14 mouse cellular contexts compared by ENCODE assay signal in the genomic region with DNA sequence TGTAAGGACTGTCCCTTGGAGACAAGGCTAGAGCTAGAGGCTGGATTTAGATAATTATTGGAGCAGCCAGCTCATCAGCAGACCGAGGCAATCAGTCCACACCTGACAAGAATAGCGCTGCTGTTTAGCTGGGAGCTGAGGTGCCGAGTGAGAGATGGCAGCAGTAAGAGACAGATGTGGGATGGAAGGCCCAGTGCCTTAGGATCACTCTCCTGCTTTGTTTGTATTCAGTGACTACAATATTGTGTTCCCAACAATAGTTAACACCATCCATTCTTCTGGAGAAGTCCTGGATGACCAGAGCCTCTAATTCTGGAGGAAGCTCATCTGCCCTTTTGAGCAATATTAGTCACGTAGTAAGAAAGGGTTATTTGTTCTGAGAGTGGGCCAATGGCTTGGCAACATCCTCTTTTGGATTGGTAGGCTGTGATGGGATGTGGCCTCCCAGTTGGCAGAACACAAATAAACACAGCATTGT. TPM values are rescaled to one million over a fixed set of nuclear protein-coding genes. Genes with fewer than 3 reads are reported as not detected.
DNase-seq lines count a peak whose midpoint lies in the region; ATAC-seq and TF ChIP-seq lines count a peak whose summit lies in the region.
"Had no signal": no experiment of that assay in that cellular context is flagged by ENCODE, and none has a peak within 500 bp of the region (broad histone marks: within the 10 kb centered on the region; RNA-seq: fewer than 3 reads in every experiment).

No protein-coding gene starts in this region.

- peak overlapping the region; percentile 43; the same call in 1 of the 2 replicates for H3K4me2 ChIP-seq in embryonic facial prominence, embryonic 14.5 days (ENCODE audit: low read depth, low read length)
- H3K4me2 ChIP-seq in lung, embryonic 14.5 days: 0 out of 2 replicates have a peak overlapping the region, but pooled peaks have one; percentile 7
- H3K4me2 ChIP-seq: intestine, embryonic 15.5 days; liver, embryonic 12.5 days; midbrain, embryonic 15.5 days had no signal

- ATAC-seq in embryonic facial prominence, embryonic 14.5 days (ENCODE audit: low read depth): no peak
- ATAC-seq in lung, embryonic 14.5 days (ENCODE audit: insufficient read depth): peak; percentile 89
- ATAC-seq: intestine, embryonic 15.5 days; liver, embryonic 12.5 days; midbrain, embryonic 15.5 days had no signal

- no peak for TF ChIP-seq CTCF in lung, embryonic 14.5 days (IDR thresholded peaks at IDR 0.05; ENCODE audit: low read depth)

- no peak for DNase-seq in embryonic facial prominence, embryonic 14.5 days (ENCODE audit: low spot score)
- no peak for DNase-seq in embryonic facial prominence, embryonic 10.5 days (ENCODE audit: low spot score)
- peak; percentile 34 for DNase-seq in 3134 (ENCODE audit: extremely low read depth, insufficient read length, low spot score)
- DNase-seq in heart, embryonic 10.5 days (ENCODE audit: low spot score): peak; percentile 78
- DNase-seq in lung, embryonic 14.5 days: peak; percentile 88
- DNase-seq in ovary, adult 18-20 months (ENCODE audit: low spot score): no peak
- no peak for DNase-seq in right cerebral cortex, postnatal 36 days (ENCODE audit: low spot score in 2 of 2)
- no peak for DNase-seq in c-Kit-positive CD71-positive TER-119-positive erythroid progenitor cells, embryonic 14.5 days (ENCODE audit: low spot score)
- DNase-seq: adrenal gland, postnatal 36 days; thymus, postnatal 36 days had no signal

- H3K9ac ChIP-seq in embryonic facial prominence, embryonic 14.5 days (ENCODE audit: low read depth, low read length): no peak overlapping the region
- no peak overlapping the region for H3K9ac ChIP-seq in lung, embryonic 14.5 days
- H3K9ac ChIP-seq: intestine, embryonic 15.5 days; liver, embryonic 12.5 days; midbrain, embryonic 15.5 days had no signal

- H3K4me1 ChIP-seq in embryonic facial prominence, embryonic 14.5 days (ENCODE audit: control insufficient read depth, insufficient read depth, low read length): peaks cover 19% of the 10 kb centered on the region
- peaks cover 32% of the 10 kb centered on the region for H3K4me1 ChIP-seq in embryonic facial prominence, embryonic 10.5 days
- peaks cover 41% of the 10 kb centered on the region for H3K4me1 ChIP-seq in heart, embryonic 10.5 days
- H3K4me1 ChIP-seq in lung, embryonic 14.5 days (ENCODE audit: insufficient read depth): peaks cover 5% of the 10 kb centered on the region
- H3K4me1 ChIP-seq: intestine, embryonic 15.5 days; liver, embryonic 12.5 days; midbrain, embryonic 15.5 days had no signal

- no peak overlapping the region for H3K4me3 ChIP-seq in embryonic facial prominence, embryonic 14.5 days (ENCODE audit: low read depth, low read length)
- no peak overlapping the region for H3K4me3 ChIP-seq in embryonic facial prominence, embryonic 10.5 days
- no peak overlapping the region for H3K4me3 ChIP-seq in heart, embryonic 10.5 days
- H3K4me3 ChIP-seq in lung, embryonic 14.5 days (ENCODE audit: low read depth, low read length): no peak overlapping the region
- H3K4me3 ChIP-seq: forebrain, embryonic 10.5 days; intestine, embryonic 15.5 days; liver, embryonic 12.5 days; midbrain, embryonic 15.5 days had no signal

- no peak overlapping the region for H3K27ac ChIP-seq in embryonic facial prominence, embryonic 14.5 days (replicated peaks; ENCODE audit: low read depth, low read length)
- H3K27ac ChIP-seq in embryonic facial prominence, embryonic 10.5 days (replicated peaks): no peak overlapping the region
- H3K27ac ChIP-seq in heart, embryonic 10.5 days: peak overlapping the region; percentile 67; the same call in 1 of the 2 replicates
- H3K27ac ChIP-seq in lung, embryonic 14.5 days (ENCODE audit: low read depth): peak overlapping the region; percentile 69
- H3K27ac ChIP-seq: forebrain, embryonic 10.5 days; intestine, embryonic 15.5 days; liver, embryonic 12.5 days; midbrain, embryonic 15.5 days had no signal

- WGBS in embryonic facial prominence, embryonic 14.5 days: 58% methylated on average over 4 of the region's 4 CpGs
- WGBS in embryonic facial prominence, embryonic 10.5 days: 74% methylated on average over 4 of the region's 4 CpGs
- 41% methylated on average over 4 of the region's 4 CpGs for WGBS in heart, embryonic 10.5 days
- 33% methylated on average over 4 of the region's 4 CpGs for WGBS in lung, embryonic 14.5 days

- H3K36me3 ChIP-seq in embryonic facial prominence, embryonic 14.5 days (ENCODE audit: control insufficient read depth, insufficient read depth, low read length): no peaks in the 10 kb centered on the region
- H3K36me3 ChIP-seq in embryonic facial prominence, embryonic 10.5 days (replicated peaks): no peaks in the 10 kb centered on the region
- no peaks in the 10 kb centered on the region for H3K36me3 ChIP-seq in heart, embryonic 10.5 days
- H3K36me3 ChIP-seq in lung, embryonic 14.5 days (ENCODE audit: insufficient read depth): no peaks in the 10 kb centered on the region
- H3K36me3 ChIP-seq: forebrain, embryonic 10.5 days; intestine, embryonic 15.5 days; liver, embryonic 12.5 days; midbrain, embryonic 15.5 days had no signal

- H3K9me3 ChIP-seq in embryonic facial prominence, embryonic 14.5 days (ENCODE audit: control insufficient read depth, low read length): no peaks in the 10 kb centered on the region
- no peaks in the 10 kb centered on the region for H3K9me3 ChIP-seq in embryonic facial prominence, embryonic 10.5 days
- no peaks in the 10 kb centered on the region for H3K9me3 ChIP-seq in heart, embryonic 10.5 days
- H3K9me3 ChIP-seq in lung, embryonic 14.5 days (ENCODE audit: low read depth, low read length): no peaks in the 10 kb centered on the region
- H3K9me3 ChIP-seq: forebrain, embryonic 10.5 days; intestine, embryonic 15.5 days; liver, embryonic 12.5 days; midbrain, embryonic 15.5 days had no signal

- H3K27me3 ChIP-seq in embryonic facial prominence, embryonic 14.5 days (replicated peaks; ENCODE audit: control insufficient read depth, insufficient read depth, low read length): no peaks in the 10 kb centered on the region
- H3K27me3 ChIP-seq in embryonic facial prominence, embryonic 10.5 days (replicated peaks; ENCODE audit: low read depth, poor library complexity, severe bottlenecking): no peaks in the 10 kb centered on the region
- H3K27me3 ChIP-seq in heart, embryonic 10.5 days (ENCODE audit: insufficient read depth, poor library complexity, severe bottlenecking): no peaks in the 10 kb centered on the region
- no peaks in the 10 kb centered on the region for H3K27me3 ChIP-seq in lung, embryonic 14.5 days (ENCODE audit: insufficient read depth, low read length)
- H3K27me3 ChIP-seq: intestine, embryonic 15.5 days; liver, embryonic 12.5 days; midbrain, embryonic 15.5 days had no signal

RNA-seq across cellular contexts. Expression of a gene that starts 5.0 kb away (rescaled TPM):
- 16.1 and 17.6 TPM in 2 replicates for polyA plus RNA-seq in embryonic facial prominence, embryonic 14.5 days (2014; fragmentation: Nextera tagmentation; extraction: Ambion mirVana)
- polyA plus RNA-seq in embryonic facial prominence, embryonic 10.5 days (2016; fragmentation: Nextera tagmentation; extraction: Ambion mirVana): 0.52 and 0.79 TPM in 2 replicates
- polyA plus RNA-seq in heart, embryonic 10.5 days (2016; fragmentation: Nextera tagmentation; extraction: Ambion mirVana): 0.46 and 0.74 TPM in 2 replicates
- 5.7 and 6.3 TPM in 2 replicates for polyA plus RNA-seq in lung, embryonic 14.5 days (2014; fragmentation: Nextera tagmentation; extraction: Ambion mirVana)
- polyA plus RNA-seq: liver, embryonic 12.5 days had no signal

Comparison
In these comparisons a context has a peak if more than half of its experiments do, and no peak if none do; other contexts are left out.
1. DNase-seq: peak in 3134 (single experiment), heart, embryonic 10.5 days (single experiment) and lung, embryonic 14.5 days (single experiment); none in embryonic facial prominence, embryonic 14.5 days (single experiment), embryonic facial prominence, embryonic 10.5 days (single experiment), ovary, adult 18-20 months (single experiment), right cerebral cortex, postnatal 36 days (0 of 2) and c-Kit-positive CD71-positive TER-119-positive erythroid progenitor cells, embryonic 14.5 days (single experiment).
2. H3K27ac ChIP-seq: peak in heart, embryonic 10.5 days (single experiment) and lung, embryonic 14.5 days (single experiment); none in embryonic facial prominence, embryonic 14.5 days (single experiment) and embryonic facial prominence, embryonic 10.5 days (single experiment).